Mouse (Mus musculus) forebrain, embryonic 14.5 days (tissue): Measurements from ENCODE around the gene Mphosph9. TPM values are rescaled to one million over a fixed set of nuclear protein-coding genes. Genes with fewer than 3 reads are reported as not detected.

Experiments
- ATAC-seq: fragments of 200-750 bp; cut with Nextera tagmentation; 2 replicates; pipeline ENCODE4 v1.8.0; 2017; ENCODE audit warnings: mild to moderate bottlenecking, moderate library complexity
- DNase-seq: peaks from one replicate; pipeline ENCODE4 v3.0.0-alpha.2; 2015; ENCODE audit warnings: low spot score
- H3K27ac ChIP-seq: fragments of 300-500 bp; sonication (generic); 2 replicates; pipeline ENCODE4 v1.5.1; 2014; ENCODE audit warnings: low read depth, mild to moderate bottlenecking, control low read depth, low read length, moderate library complexity
- H3K27me3 ChIP-seq: fragments of 300-500 bp; sonication (generic); replicated peaks from 2 replicates; pipeline ENCODE4 v1.6.1; 2014; ENCODE audit warnings: low read length, control low read depth, mixed read lengths; ENCODE audit not compliant: control insufficient read depth, insufficient read depth
- H3K36me3 ChIP-seq: fragments of 300-500 bp; sonication (generic); 2 replicates; pipeline ENCODE4 v1.6.1; 2014; ENCODE audit warnings: low read length, control low read depth; ENCODE audit not compliant: control insufficient read depth, insufficient read depth
- H3K4me1 ChIP-seq: fragments of 300-500 bp; sonication (generic); 2 replicates; pipeline ENCODE4 v1.6.1; 2014; ENCODE audit warnings: antibody characterized with exemption, low read length, control low read depth; ENCODE audit not compliant: control insufficient read depth, insufficient read depth
- H3K4me2 ChIP-seq: fragments of 300-500 bp; sonication (generic); 2 replicates; pipeline ENCODE4 v1.6.1; 2014; ENCODE audit warnings: mild to moderate bottlenecking, control low read depth, low read length
- H3K4me3 ChIP-seq: fragments of 300-500 bp; sonication (generic); 2 replicates; pipeline ENCODE4 v1.5.1; 2014; ENCODE audit warnings: low read depth, low read length, control low read depth
- H3K9ac ChIP-seq: fragments of 300-500 bp; sonication (generic); 2 replicates; pipeline ENCODE4 v1.6.1; 2014; ENCODE audit warnings: mild to moderate bottlenecking, low read length, control low read depth, moderate library complexity
- H3K9me3 ChIP-seq: fragments of 300-500 bp; sonication (generic); replicated peaks from 2 replicates; pipeline ENCODE4 v1.6.1; 2016; ENCODE audit warnings: low read length, control low read depth, mixed read lengths; ENCODE audit not compliant: control insufficient read depth
- WGBS: fragments of 180-500 bp; shearing (Covaris S2); extraction: QIAGEN DNeasy Blood & Tissue Kit; methylation state at CpG from one replicate; pipeline ENCODE4 v1.1.7; 2014; 5-methylcytosine and 5-hydroxymethylcytosine counted together
- polyA plus RNA-seq: library from polyadenylated mRNA; unstranded; fragments of >200 nt; fragmentation: Nextera tagmentation; extraction: Ambion mirVana; gene quantifications from 2 replicates; pipeline ENCODE4 v1.2.1, GENCODE M21; 2014

Mphosph9 gene
- polyA plus RNA-seq, 1 experiment from 2014 or later, result 13.5 TPM

DNA sequence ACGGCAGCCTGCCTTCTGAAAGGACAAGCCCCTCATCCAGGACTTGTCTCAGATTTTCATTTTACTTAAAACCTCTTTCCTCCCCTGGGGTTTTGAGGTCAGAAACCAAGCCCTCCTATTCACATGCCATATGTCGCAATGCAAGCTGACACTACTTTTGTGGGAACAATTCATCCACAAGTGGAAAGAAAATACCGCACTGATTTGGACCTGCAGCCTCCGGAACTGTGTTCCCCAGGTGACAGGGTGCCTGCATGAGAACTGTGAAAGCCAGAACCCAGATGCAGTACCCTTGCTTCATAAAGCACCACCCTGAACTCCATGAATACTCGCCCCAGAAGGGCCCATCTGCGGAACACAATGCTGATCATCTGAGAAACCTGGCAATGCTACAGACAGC lies 100.6 kb downstream of the Mphosph9 start:
- DNase-seq, result no peak

GRCm38 (mm10) chr5:124226494-124226893 lies 101.3 kb downstream of the Mphosph9 start:
- H3K9me3 ChIP-seq, result no peaks in the 10 kb centered on the region
- ATAC-seq (no peak), DNase-seq (no peak)
- no peak overlapping the region for H3K9ac ChIP-seq
- no peak overlapping the region for H3K27ac ChIP-seq
- 94% methylated on average over 4 of the region's 4 CpGs for WGBS
- no peak overlapping the region for H3K4me3 ChIP-seq
- H3K4me1 ChIP-seq, result no peaks in the 10 kb centered on the region
- no peaks in the 10 kb centered on the region for H3K27me3 ChIP-seq
- H3K36me3 ChIP-seq, result no peaks in the 10 kb centered on the region
- H3K4me2 ChIP-seq, result no peak overlapping the region

More for the DNA sequence above, 100.6 kb downstream of the Mphosph9 start:
- no peak overlapping the region for H3K9ac ChIP-seq
- 76% methylated on average over 6 of the region's 6 CpGs for WGBS
- no peaks in the 10 kb centered on the region for H3K9me3 ChIP-seq
- H3K4me1 ChIP-seq, result no peaks in the 10 kb centered on the region
- no peak overlapping the region for H3K4me3 ChIP-seq
- ATAC-seq, result no peak
- H3K4me2 ChIP-seq, result no peak overlapping the region
- no peaks in the 10 kb centered on the region for H3K27me3 ChIP-seq
- H3K27ac ChIP-seq, result no peak overlapping the region
- no peaks in the 10 kb centered on the region for H3K36me3 ChIP-seq

- H3K27me3 ChIP-seq, result no peaks in the 10 kb centered on the region
- H3K27ac ChIP-seq, result no peak overlapping the region
- no peak for ATAC-seq
- no peak for DNase-seq
- no peak overlapping the region for H3K9ac ChIP-seq
- no peak overlapping the region for H3K4me2 ChIP-seq
- H3K4me3 ChIP-seq, result no peak overlapping the region
- no peaks in the 10 kb centered on the region for H3K36me3 ChIP-seq
- WGBS, result 90% methylated on average over 7 of the region's 7 CpGs
- H3K4me1 ChIP-seq, result no peaks in the 10 kb centered on the region
- H3K9me3 ChIP-seq, result no peaks in the 10 kb centered on the region
Measured at GRCm38 (mm10) chr5:124225891-124226290, 101.9 kb downstream of the Mphosph9 start.

DNA sequence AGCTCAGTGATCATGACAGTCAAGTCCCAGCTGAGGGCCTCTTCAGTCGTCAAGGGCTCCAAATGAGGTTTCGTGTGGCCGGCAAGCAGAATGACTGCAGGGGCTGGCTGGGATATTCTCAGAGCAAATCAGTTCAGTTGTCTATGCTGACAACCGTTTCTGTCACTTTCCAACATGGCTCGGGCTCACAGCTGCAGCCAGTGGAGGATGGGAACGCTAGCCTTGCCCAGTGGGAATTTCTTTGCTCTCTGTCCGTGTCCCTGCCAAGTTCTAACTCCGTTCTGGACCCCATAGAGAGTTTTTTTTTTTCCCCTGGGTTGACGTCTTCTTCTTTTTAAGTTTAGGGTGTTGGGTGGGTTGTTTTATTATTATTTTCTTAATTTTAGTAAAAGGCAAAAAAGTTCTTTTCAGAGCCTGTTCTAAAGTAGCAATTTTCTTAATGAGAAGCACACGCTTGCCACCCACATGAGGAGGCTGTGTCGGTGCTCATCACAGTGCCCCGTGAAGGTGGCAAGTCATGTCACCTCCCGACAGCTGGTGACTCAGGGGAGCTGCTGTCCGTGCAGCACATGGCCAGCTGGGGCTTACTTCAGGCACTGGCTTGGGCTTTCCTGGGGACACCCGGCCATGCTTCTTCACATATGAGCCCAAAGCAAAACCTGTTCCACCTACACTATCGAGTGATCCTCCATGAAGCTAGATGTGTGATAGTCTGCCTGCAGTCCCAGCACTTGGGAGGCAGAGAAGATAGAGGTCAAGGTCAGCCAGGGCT lies 103.3 kb downstream of the Mphosph9 start:
- H3K9me3 ChIP-seq, result no peaks in the 10 kb centered on the region
- H3K27me3 ChIP-seq, result no peaks in the 10 kb centered on the region
- peaks cover 4% of the 10 kb centered on the region; the same call in 1 of the 2 replicates for H3K4me1 ChIP-seq
- H3K27ac ChIP-seq, result no peak overlapping the region
- DNase-seq, result no peak
- ATAC-seq, result no peak
- no peaks in the 10 kb centered on the region for H3K36me3 ChIP-seq
- no peak overlapping the region for H3K4me2 ChIP-seq
- no peak overlapping the region for H3K4me3 ChIP-seq
- WGBS, result 78% methylated on average over 16 of the region's 16 CpGs
- no peak overlapping the region for H3K9ac ChIP-seq

- no peak overlapping the region for H3K9ac ChIP-seq
- H3K4me3 ChIP-seq, result no peak overlapping the region
- H3K4me1 ChIP-seq, result peaks cover 8% of the 10 kb centered on the region; the same call in 1 of the 2 replicates
- ATAC-seq (no peak), DNase-seq (no peak)
- H3K27me3 ChIP-seq, result no peaks in the 10 kb centered on the region
- no peak overlapping the region for H3K27ac ChIP-seq
- no peaks in the 10 kb centered on the region for H3K36me3 ChIP-seq
- no peaks in the 10 kb centered on the region for H3K9me3 ChIP-seq
- H3K4me2 ChIP-seq, result no peak overlapping the region
- 89% methylated on average over 8 of the region's 8 CpGs for WGBS
Measured at GRCm38 (mm10) chr5:124223574-124223973, 104.2 kb downstream of the Mphosph9 start.

- H3K9ac ChIP-seq, result no peak overlapping the region
- H3K27ac ChIP-seq, result no peak overlapping the region
- DNase-seq (no peak), ATAC-seq (no peak)
- H3K4me1 ChIP-seq, result peaks cover 8% of the 10 kb centered on the region; the same call in 1 of the 2 replicates
- H3K4me2 ChIP-seq, result no peak overlapping the region
- H3K27me3 ChIP-seq, result no peaks in the 10 kb centered on the region
- WGBS, result 92% methylated on average over 11 of the region's 11 CpGs
- H3K36me3 ChIP-seq, result no peaks in the 10 kb centered on the region
- H3K4me3 ChIP-seq, result no peak overlapping the region
- H3K9me3 ChIP-seq, result no peaks in the 10 kb centered on the region
Measured at GRCm38 (mm10) chr5:124222696-124223095, 105.1 kb downstream of the Mphosph9 start.

DNA sequence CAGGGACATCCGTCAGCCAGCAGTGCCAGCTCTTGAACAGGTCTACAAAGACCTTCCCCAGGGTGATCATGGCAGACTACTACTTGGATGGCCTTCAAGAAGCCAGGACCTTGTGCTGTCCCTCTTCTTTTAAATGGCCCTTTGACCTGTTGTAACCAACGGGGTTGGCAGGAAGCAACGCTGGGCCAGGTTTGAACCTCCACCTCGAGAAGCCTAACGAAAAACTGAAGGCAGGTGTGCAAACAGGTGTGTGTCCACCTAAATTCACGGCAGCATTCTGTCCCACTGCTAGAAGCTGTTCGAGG lies 106.1 kb downstream of the Mphosph9 start:
- Histone ChIP-seq H3K9me3 (no peaks in the 10 kb centered on the region), H3K4me1 (peaks cover 8% of the 10 kb centered on the region; the same call in 1 of the 2 replicates), H3K9ac (no peak overlapping the region), H3K27me3 (no peaks in the 10 kb centered on the region), H3K36me3 (no peaks in the 10 kb centered on the region), H3K4me2 (no peak overlapping the region), H3K4me3 (no peak overlapping the region), H3K27ac (no peak overlapping the region)
- DNase-seq (no peak), ATAC-seq (no peak)
- WGBS, result 86% methylated on average over 7 of the region's 7 CpGs

DNA sequence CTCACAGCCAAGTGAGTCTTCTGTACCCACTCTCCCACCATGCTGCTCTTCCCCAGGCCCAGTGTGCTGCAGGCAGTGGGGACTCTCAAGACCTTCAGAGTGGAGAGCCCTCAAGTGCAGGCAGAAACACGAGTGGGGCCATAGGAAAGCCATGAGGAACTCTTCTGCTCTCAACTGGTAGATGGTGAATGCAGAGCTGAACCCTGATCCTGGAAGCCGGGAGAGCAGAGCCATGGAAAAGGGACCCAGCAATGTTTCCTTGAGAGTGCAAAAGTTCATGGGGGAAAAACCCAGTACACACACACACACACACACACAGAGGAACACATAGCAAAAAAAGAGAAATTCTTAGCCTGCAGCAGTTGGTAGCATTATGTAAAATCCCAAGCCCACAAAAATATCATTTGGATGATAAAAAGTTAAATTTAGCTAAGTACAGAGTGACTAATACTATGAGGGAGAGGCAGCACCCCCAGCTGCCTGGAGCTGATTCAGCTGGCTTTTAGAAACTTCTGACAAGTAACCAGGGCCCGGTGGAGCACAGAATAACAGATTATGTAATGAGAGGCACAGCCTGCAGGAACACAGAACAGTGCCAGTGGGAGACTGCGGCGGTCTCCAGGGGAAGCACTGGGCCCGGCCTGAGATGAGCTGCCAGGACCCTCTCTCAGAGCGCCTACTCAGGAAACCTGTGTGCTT lies 106.6 kb downstream of the Mphosph9 start:
- ATAC-seq (no peak), DNase-seq (peak; percentile 29)
- Histone ChIP-seq H3K9me3 (no peaks in the 10 kb centered on the region), H3K4me3 (no peak overlapping the region), H3K4me1 (peaks cover 8% of the 10 kb centered on the region; the same call in 1 of the 2 replicates), H3K27me3 (no peaks in the 10 kb centered on the region), H3K4me2 (no peak overlapping the region), H3K27ac (no peak overlapping the region), H3K36me3 (no peaks in the 10 kb centered on the region), H3K9ac (no peak overlapping the region)
- 56% methylated on average over 7 of the region's 7 CpGs for WGBS

- 93% methylated on average over 5 of the region's 5 CpGs for WGBS
- H3K4me3 ChIP-seq, result no peak overlapping the region
- H3K4me2 ChIP-seq, result no peak overlapping the region
- H3K36me3 ChIP-seq, result no peaks in the 10 kb centered on the region
- DNase-seq, result no peak
- peaks cover 8% of the 10 kb centered on the region; the same call in 1 of the 2 replicates for H3K4me1 ChIP-seq
- H3K9me3 ChIP-seq, result no peaks in the 10 kb centered on the region
- no peak for ATAC-seq
- H3K27me3 ChIP-seq, result no peaks in the 10 kb centered on the region
- no peak overlapping the region for H3K27ac ChIP-seq
- H3K9ac ChIP-seq, result no peak overlapping the region
Measured at GRCm38 (mm10) chr5:124220551-124220950, 107.2 kb downstream of the Mphosph9 start.
